Mouse (Mus musculus) layer of hippocampus, adult 18-20 months (tissue): ENCODE results near the gene Ykt6. TPM values are rescaled to one million over a fixed set of nuclear protein-coding genes. Genes with fewer than 3 reads are reported as not detected.
"Not testable (repeated sequence)": the region's sequence is repeated elsewhere in the genome, so short reads cannot be mapped to it uniquely, and the experiment has no call there.

ENCODE experiments used
- DNase-seq, 2 experiments: peaks; one replicate each; pipeline ENCODE4 v3.0.0; 2022; ENCODE audit warnings: low spot score in 2 of 2
- long read RNA-seq: library from polyadenylated mRNA; stranded (forward); transcript quantifications from one replicate; pipeline ENCODE4 v2.0.0, GENCODE M21; 2021
- total RNA-seq, 2 experiments: library from RNA; stranded (reverse); gene quantifications; 2 replicates each; pipeline ENCODE4 v1.2.3; 2021

The Ykt6 gene
- 10 to 100 TPM; 69.3 to 71.0 TPM for total RNA-seq
- long read RNA-seq, transcript Ykt6-201 (7 exons, 2,541 nt), result major isoform, 25 of 38 reads
- long read RNA-seq, partial matches to known transcripts, result 2 of 38 reads
- long read RNA-seq, other reads (novel, unspliced or antisense), result 11 of 38 reads

GRCm38 (mm10) chr11:5955546-5956276, at the start of gene Ykt6:
Gene Ykt6, plus strand, starts transcription at chr11:5955693.
- DNase-seq, result peak; percentile 94

- no peak for DNase-seq
These were observed 49.5 kb upstream of the Ykt6 start for GRCm38 (mm10) chr11:5905778-5906518.

GRCm38 (mm10) chr11:5907096-5907495, 48.4 kb upstream of the Ykt6 start:
- no peak for DNase-seq

DNA sequence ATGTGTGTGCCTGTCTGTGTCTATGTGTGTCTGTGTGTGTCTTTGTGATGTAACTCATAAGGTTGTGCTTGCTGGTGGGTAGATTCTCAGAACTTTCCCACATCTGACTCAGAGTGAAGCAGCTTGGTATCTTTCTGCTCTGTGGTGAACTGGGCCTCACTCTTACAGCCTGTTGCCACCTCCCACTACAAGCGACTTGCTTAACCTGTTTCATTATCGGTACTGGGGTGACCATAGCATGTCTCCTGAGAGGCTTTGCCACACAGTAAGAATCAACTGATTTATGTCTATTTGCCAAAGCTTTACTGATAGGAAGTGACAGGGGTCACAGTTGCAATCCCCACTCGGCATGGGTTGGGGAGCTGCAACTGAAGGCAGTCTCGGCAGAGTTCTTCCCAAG, 46.9 kb upstream of the Ykt6 start:
- no peak for DNase-seq

DNA sequence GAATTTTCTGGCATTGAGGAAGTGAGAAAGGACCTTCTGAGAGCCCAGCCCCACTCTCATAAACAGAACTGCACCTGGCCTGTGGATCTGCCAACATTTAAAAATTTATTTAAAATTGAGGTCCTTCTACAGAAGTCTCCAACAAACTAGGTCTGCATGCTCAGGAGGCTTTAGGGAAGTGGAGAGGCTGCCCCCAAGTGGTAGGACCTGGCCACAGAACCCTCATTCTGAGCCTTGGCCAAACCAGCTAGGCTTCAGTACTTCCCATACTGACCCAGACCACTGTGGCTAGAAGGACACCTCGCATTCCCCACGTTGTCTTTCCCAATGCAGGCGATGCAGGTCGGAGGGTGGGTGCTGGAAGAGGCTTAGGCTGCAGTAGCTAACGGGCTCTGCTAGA, 42.9 kb upstream of the Ykt6 start:
- peak; percentile 63 to 78 for DNase-seq

DNA sequence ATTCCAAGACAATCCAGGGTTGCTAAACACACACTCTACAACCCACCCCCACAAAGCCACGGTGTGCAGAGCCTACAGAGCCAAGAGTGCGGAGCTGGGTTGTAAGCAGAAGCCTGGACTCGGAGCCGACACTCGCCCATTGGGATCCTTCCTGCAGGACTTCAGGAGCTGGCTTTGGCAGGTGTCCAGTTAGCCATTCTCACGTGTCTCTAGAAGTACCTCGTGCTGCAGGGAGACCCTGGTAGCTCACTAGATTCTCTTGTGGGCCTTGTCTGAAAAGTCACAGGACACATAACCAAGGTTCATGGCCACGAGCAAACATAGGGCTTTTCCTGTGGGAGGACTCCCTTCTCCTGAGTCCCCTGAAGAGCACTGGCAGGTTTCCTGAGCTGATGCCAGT, 42.2 kb upstream of the Ykt6 start:
- DNase-seq, result no peak

- DNase-seq, result no peak
These were observed 41.6 kb upstream of the Ykt6 start for GRCm38 (mm10) chr11:5913936-5914335.

GRCm38 (mm10) chr11:5914940-5915339, 40.6 kb upstream of the Ykt6 start:
- DNase-seq, result no peak

DNA sequence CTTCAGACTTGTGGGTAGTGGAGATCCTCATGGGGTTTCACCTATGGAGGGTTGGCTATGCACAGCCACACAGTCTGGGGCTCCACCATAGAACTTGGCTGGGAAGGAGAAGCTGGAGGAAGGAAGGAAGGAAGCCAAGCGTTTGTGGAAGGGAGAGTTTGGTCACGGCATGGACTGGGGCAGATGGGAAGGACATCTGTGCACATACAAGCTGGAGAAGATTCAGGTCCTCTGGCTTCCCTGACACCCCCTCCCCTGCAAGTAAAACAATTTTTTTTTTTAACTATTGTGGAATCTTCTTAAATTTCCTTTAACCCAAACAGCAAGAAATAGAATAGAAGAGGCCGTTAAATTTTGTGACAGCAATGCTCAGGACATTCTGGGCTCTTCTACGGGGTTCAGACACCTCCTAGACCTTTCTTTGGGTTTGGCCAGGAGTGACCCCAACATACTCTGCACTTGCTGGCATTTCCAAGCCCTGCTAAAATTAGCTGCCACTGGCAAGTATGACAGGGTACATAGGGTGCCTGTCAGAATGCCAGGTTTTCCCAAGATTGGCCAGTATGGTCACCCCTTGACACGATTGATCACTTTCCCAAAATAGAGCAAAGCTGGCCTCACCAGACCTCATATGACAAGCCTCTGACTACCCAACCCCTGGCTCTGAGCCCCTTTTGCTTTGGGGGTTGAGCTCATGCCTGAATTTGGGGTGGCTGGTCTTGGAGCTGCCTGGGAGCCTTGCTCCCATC, 39.9 kb upstream of the Ykt6 start:
- peak in 1 of 2 experiments; percentile 31 for DNase-seq

GRCm38 (mm10) chr11:5916178-5916548, 39.3 kb upstream of the Ykt6 start:
- DNase-seq, result no peak

DNA sequence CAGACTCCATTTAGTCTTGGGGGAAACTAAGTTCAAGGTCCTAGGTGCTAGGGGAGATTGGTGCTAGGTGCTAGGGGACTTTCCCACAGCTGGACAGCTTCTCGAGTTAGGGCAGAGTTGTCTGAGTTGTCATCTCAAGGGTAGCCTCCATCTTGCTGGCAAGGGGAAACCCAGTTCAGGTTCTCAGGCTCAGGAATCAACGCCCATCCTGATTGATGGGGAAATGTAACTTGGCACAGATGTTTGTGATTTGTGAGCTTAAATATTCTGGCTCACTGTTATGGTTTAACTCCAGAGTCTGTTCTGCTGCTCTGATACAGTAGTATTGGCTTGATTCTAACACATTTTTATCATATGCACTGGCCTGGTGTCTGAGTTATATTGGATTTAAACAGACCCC, 37.4 kb upstream of the Ykt6 start:
- DNase-seq, result no peak

DNA sequence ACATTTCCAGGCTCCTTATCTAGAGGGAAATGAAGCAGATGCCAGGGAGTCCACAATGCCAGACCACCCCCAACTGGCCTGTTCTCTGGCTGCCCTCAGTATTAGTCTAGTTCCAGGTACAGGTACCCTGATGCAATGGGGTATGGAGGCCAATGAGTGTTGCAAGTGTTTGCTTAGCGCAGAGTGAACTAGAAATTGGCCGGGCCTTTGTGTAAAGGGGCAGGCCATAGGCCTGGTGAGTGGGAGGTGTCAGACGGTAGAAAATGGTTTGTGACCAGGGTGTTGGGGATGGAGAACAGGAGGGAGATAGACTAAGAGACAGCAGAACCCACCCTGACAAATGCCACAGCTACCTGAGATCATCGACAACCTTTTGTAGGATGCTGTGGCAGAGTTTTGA, 35.9 kb upstream of the Ykt6 start:
- no peak for DNase-seq

- DNase-seq, result no peak
These were observed 35.1 kb upstream of the Ykt6 start for GRCm38 (mm10) chr11:5920323-5920960.

- no peak for DNase-seq
These were observed 30.8 kb upstream of the Ykt6 start for GRCm38 (mm10) chr11:5924699-5925098.

- DNase-seq, result no peak
These were observed 28.7 kb upstream of the Ykt6 start for GRCm38 (mm10) chr11:5926696-5927220.

DNA sequence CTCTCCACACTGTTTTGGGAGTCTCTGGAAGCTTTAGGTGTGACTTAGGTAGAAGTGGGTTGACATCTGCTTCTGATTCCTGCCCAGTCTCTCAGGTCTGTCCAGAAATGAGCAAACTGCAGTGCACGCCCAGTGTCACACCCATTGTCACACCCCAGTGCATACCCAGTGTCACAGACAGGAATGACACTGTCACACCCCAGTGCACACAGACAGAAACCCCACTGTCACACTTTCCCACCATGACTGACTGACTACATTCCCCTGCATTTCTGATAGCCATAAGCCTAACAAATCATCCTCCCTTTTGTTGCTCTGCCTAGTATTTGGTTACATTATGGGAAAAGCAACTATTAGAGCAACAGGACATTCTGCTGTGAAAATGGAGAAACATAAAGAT, 24.9 kb upstream of the Ykt6 start:
- DNase-seq, result no peak

- DNase-seq, result not testable (repeated sequence)
These were observed 23.5 kb upstream of the Ykt6 start for GRCm38 (mm10) chr11:5931947-5932346.

DNA sequence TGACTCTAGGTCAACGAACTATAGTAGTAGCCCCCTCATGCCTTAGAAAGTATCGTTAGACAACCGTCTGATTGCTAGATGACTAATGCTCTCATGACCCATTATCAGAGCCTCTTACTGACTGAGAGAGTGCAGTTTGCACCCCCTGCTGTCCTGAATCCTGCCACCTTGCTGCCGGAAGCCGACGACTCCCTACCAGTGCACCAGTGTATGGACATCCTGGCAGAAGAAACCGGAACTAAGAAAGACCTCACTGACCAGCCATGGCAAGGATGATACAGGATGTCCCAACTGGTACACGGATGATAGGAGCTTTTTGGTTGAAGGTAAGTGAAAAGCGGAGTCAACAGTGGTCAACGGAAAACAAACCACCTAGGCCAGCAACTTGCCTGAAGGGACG, 21.0 kb upstream of the Ykt6 start:
- DNase-seq, result not testable (repeated sequence)

DNA sequence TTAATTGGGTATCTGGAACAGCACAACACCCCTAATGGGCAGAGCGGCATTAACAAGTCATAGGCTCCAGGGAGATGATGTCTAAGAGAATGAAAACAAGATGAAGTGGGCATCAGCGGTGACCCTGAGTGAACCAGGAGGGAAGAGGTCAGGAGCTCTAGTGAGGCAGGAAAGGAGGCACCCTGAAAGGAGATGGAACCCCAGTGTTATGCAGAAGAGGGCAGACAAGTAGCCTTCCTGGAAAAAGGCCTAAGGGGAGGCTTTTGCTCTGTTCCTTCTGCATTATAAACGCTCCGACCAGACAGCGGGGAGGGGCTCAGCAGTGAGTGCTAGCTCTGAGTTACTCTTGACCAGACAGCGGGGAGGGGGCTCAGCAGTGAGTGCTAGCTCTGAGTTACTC, 12.5 kb upstream of the Ykt6 start:
- no peak for DNase-seq

DNA sequence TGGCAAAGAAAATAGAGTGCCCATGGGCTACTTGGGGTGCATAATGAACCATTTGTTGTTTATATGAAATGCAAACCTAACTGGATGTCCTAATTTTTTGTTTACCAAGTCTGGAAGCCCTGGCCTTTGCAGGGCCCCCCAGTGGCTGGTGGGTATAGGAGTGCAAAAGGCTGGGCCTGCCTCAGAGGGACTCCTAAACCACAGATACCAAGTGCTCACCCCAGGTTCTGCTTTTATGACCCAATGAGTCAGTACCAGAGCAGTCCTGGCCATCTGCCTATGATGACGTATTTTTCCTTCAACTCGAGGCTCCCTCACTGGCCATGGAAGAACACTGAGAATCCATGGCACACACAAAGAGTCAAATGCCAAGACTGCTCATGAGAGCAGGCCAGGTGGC, 10.4 kb upstream of the Ykt6 start:
- DNase-seq, result no peak

DNA sequence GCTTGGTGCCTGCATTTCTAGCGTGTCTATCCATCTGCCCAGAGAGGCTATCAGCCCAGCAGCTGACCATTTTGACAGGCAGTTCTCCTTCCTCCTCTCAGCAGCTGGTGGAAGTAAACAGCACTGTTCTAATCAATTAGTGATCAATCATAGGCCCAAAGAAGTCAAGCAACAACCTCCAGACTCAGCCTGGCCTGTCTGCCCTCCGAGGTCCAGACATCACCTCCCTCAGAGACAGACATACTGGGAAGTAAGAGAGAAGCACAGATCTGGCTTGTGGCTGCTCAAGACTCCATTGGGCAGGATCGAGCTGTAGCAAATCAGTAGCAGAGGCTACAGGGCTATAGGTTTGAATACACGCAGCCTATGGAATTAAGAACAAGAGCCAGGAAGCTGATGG, 7.7 kb upstream of the Ykt6 start:
- no peak for DNase-seq
